Mouse (Mus musculus): Measurements from ENCODE around the gene Asb11.

The Asb11 gene

GRCm38 (mm10) chrX:164436709-164437108 is at the start of gene Asb11:
Gene Asb11 (plus strand): TSS chrX:164436994.
- DNase-seq = no peak

- no peak for DNase-seq
Measured at GRCm38 (mm10) chrX:164394091-164394490, 42.7 kb upstream of the Asb11 start.

GRCm38 (mm10) chrX:164398456-164398855 is 38.3 kb upstream of the Asb11 start:
- peak in 1 of 2 experiments; percentile 27 for DNase-seq

GRCm38 (mm10) chrX:164405080-164405649 is 31.6 kb upstream of the Asb11 start:
- DNase-seq = no peak

GRCm38 (mm10) chrX:164406133-164407022 is 30.4 kb upstream of the Asb11 start:
- DNase-seq = no peak

GRCm38 (mm10) chrX:164408301-164408927 is 28.4 kb upstream of the Asb11 start:
- no peak for DNase-seq

- no peak for DNase-seq
Measured at GRCm38 (mm10) chrX:164410562-164410961, 26.2 kb upstream of the Asb11 start.

GRCm38 (mm10) chrX:164416803-164417202 is 20.0 kb upstream of the Asb11 start:
- no peak for DNase-seq

GRCm38 (mm10) chrX:164418008-164418407 is 18.8 kb upstream of the Asb11 start:
- DNase-seq = no peak

- DNase-seq = peak; percentile 90 to 91
Measured at GRCm38 (mm10) chrX:164419471-164419939, 17.3 kb upstream of the Asb11 start, which contains the start of gene Piga. Gene Piga (plus strand): TSS chrX:164419787.

GRCm38 (mm10) chrX:164419955-164420354 is 16.8 kb upstream of the Asb11 start:
- DNase-seq = no peak

GRCm38 (mm10) chrX:164420518-164420917 is 16.3 kb upstream of the Asb11 start:
- DNase-seq = no peak

GRCm38 (mm10) chrX:164424821-164425220 is 12.0 kb upstream of the Asb11 start:
- DNase-seq = no peak

- no peak for DNase-seq
Measured at GRCm38 (mm10) chrX:164427295-164427694, 9.5 kb upstream of the Asb11 start.

GRCm38 (mm10) chrX:164428224-164428623 is 8.6 kb upstream of the Asb11 start:
- DNase-seq = no peak

- DNase-seq = no peak
Measured at GRCm38 (mm10) chrX:164430621-164431020, 6.2 kb upstream of the Asb11 start.

- no peak for DNase-seq
Measured at GRCm38 (mm10) chrX:164431133-164431532, 5.7 kb upstream of the Asb11 start.

- DNase-seq = no peak
Measured at GRCm38 (mm10) chrX:164431541-164431940, 5.3 kb upstream of the Asb11 start.

GRCm38 (mm10) chrX:164432682-164433081 is 4.1 kb upstream of the Asb11 start:
- no peak for DNase-seq

- DNase-seq = no peak
Measured at GRCm38 (mm10) chrX:164439462-164439861, 2.7 kb downstream of the Asb11 start.

- no peak for DNase-seq
Measured at GRCm38 (mm10) chrX:164440140-164440539, 3.3 kb downstream of the Asb11 start.

GRCm38 (mm10) chrX:164440703-164441102 is 3.9 kb downstream of the Asb11 start:
- DNase-seq = no peak

GRCm38 (mm10) chrX:164441306-164441705 is 4.5 kb downstream of the Asb11 start:
- no peak for DNase-seq

GRCm38 (mm10) chrX:164445601-164446000 is 8.8 kb downstream of the Asb11 start:
- no peak for DNase-seq
